Mouse (Mus musculus): ENCODE data around the gene Tmem181a.
"Not testable (repeated sequence)": the region's sequence is repeated elsewhere in the genome, so short reads cannot be mapped to it uniquely, and the experiment has no call there.

Gene Tmem181a

GRCm38 (mm10) chr17:6305656-6306270 is 49.1 kb downstream of the Tmem181a start:
- not testable (repeated sequence) for DNase-seq (ENCODE audit: low read depth, low spot score)

- DNase-seq (ENCODE audit: low read depth, low spot score) = not testable (repeated sequence)
Measured at GRCm38 (mm10) chr17:6306503-6306902, 49.8 kb downstream of the Tmem181a start.

GRCm38 (mm10) chr17:6311716-6312115 is 55.1 kb downstream of the Tmem181a start:
- DNase-seq (ENCODE audit: low read depth, low spot score) = not testable (repeated sequence)

GRCm38 (mm10) chr17:6312755-6313154 is 56.1 kb downstream of the Tmem181a start:
- not testable (repeated sequence) for DNase-seq (ENCODE audit: low read depth, low spot score)

GRCm38 (mm10) chr17:6314493-6314892 is 57.8 kb downstream of the Tmem181a start:
- DNase-seq (ENCODE audit: low read depth, low spot score) = not testable (repeated sequence)

- DNase-seq (ENCODE audit: low read depth, low spot score) = not testable (repeated sequence)
Measured at GRCm38 (mm10) chr17:6315706-6316105, 59.0 kb downstream of the Tmem181a start.

- DNase-seq (ENCODE audit: low read depth, low spot score) = not testable (repeated sequence)
Measured at GRCm38 (mm10) chr17:6316379-6317126, 59.9 kb downstream of the Tmem181a start.

- peak; percentile 85 for DNase-seq (ENCODE audit: low read depth, low spot score)
Measured at GRCm38 (mm10) chr17:6317339-6317985, 60.8 kb downstream of the Tmem181a start, which contains the start of gene Dynlt1a. Dynlt1a (minus strand) TSS chr17:6317500.

- DNase-seq (ENCODE audit: low read depth, low spot score) = not testable (repeated sequence)
Measured at GRCm38 (mm10) chr17:6321081-6321777, 64.6 kb downstream of the Tmem181a start.

GRCm38 (mm10) chr17:6321778-6322101 is 65.1 kb downstream of the Tmem181a start:
- DNase-seq (ENCODE audit: low read depth, low spot score) = not testable (repeated sequence)

- DNase-seq (ENCODE audit: low read depth, low spot score) = not testable (repeated sequence)
Measured at GRCm38 (mm10) chr17:6325021-6325420, 68.4 kb downstream of the Tmem181a start.

GRCm38 (mm10) chr17:6325543-6325942 is 68.9 kb downstream of the Tmem181a start:
- not testable (repeated sequence) for DNase-seq (ENCODE audit: low read depth, low spot score)

- DNase-seq (ENCODE audit: low read depth, low spot score) = not testable (repeated sequence)
Measured at GRCm38 (mm10) chr17:6327554-6327953, 70.9 kb downstream of the Tmem181a start.

- not testable (repeated sequence) for DNase-seq (ENCODE audit: low read depth, low spot score)
Measured at GRCm38 (mm10) chr17:6328997-6329396, 72.3 kb downstream of the Tmem181a start.

- DNase-seq (ENCODE audit: low read depth, low spot score) = not testable (repeated sequence)
Measured at GRCm38 (mm10) chr17:6342606-6343294, 86.1 kb downstream of the Tmem181a start.

GRCm38 (mm10) chr17:6355256-6355655 is 98.6 kb downstream of the Tmem181a start:
- not testable (repeated sequence) for DNase-seq (ENCODE audit: low read depth, low spot score)

Data from retina, adult 2 months (tissue).